Mouse (Mus musculus) intestine, embryonic 16.5 days (tissue): ENCODE results near the gene Dot1l. TPM values are rescaled to one million over a fixed set of nuclear protein-coding genes. Genes with fewer than 3 reads are reported as not detected.

Experiments
- ATAC-seq: fragments of 200-750 bp; cut with Nextera tagmentation; 2 replicates; pipeline ENCODE4 v1.8.0; 2017; ENCODE audit warnings: moderate TSS enrichment, moderate library complexity
- H3K27ac ChIP-seq: fragments of 300-500 bp; sonication (generic); 2 replicates; pipeline ENCODE4 v1.5.1; 2014; ENCODE audit warnings: mild to moderate bottlenecking, low read length
- H3K27me3 ChIP-seq: fragments of 300-500 bp; sonication (generic); replicated peaks from 2 replicates; pipeline ENCODE4 v1.6.1; 2014; ENCODE audit warnings: low read length, control low read depth, mixed read lengths; ENCODE audit not compliant: control insufficient read depth, insufficient read depth
- H3K36me3 ChIP-seq: fragments of 300-500 bp; sonication (generic); 2 replicates; pipeline ENCODE4 v1.6.1; 2014; ENCODE audit warnings: low read length, control low read depth; ENCODE audit not compliant: control insufficient read depth, insufficient read depth
- H3K4me1 ChIP-seq: fragments of 300-500 bp; sonication (generic); 2 replicates; pipeline ENCODE4 v1.6.1; 2014; ENCODE audit warnings: low read length, control low read depth, mixed read lengths; ENCODE audit not compliant: control insufficient read depth, insufficient read depth
- H3K4me2 ChIP-seq: fragments of 300-500 bp; sonication (generic); 2 replicates; pipeline ENCODE4 v1.6.1; 2014; ENCODE audit warnings: low read depth, low read length, control low read depth
- H3K4me3 ChIP-seq: fragments of 300-500 bp; sonication (generic); 2 replicates; pipeline ENCODE4 v1.5.1; 2014; ENCODE audit warnings: mild to moderate bottlenecking, low read length
- H3K9ac ChIP-seq: fragments of 300-500 bp; sonication (generic); 2 replicates; pipeline ENCODE4 v1.6.1; 2014; ENCODE audit warnings: low read depth, low read length
- H3K9me3 ChIP-seq: fragments of 300-500 bp; sonication (generic); 2 replicates; pipeline ENCODE4 v1.6.1; 2016; ENCODE audit warnings: low read length, control low read depth; ENCODE audit not compliant: control insufficient read depth
- WGBS: fragments of 180-500 bp; shearing (Covaris S2); extraction: QIAGEN DNeasy Blood & Tissue Kit; methylation state at CpG from one replicate; pipeline ENCODE4 v1.1.7; 2014; 5-methylcytosine and 5-hydroxymethylcytosine counted together
- polyA plus RNA-seq: library from polyadenylated mRNA; unstranded; fragments of >200 nt; fragmentation: Nextera tagmentation; extraction: Ambion mirVana; gene quantifications from 2 replicates; pipeline ENCODE4 v1.2.1, GENCODE M21; 2015

Gene Dot1l
- polyA plus RNA-seq, 1 experiment from 2014 or later, result 9.7 TPM

DNA sequence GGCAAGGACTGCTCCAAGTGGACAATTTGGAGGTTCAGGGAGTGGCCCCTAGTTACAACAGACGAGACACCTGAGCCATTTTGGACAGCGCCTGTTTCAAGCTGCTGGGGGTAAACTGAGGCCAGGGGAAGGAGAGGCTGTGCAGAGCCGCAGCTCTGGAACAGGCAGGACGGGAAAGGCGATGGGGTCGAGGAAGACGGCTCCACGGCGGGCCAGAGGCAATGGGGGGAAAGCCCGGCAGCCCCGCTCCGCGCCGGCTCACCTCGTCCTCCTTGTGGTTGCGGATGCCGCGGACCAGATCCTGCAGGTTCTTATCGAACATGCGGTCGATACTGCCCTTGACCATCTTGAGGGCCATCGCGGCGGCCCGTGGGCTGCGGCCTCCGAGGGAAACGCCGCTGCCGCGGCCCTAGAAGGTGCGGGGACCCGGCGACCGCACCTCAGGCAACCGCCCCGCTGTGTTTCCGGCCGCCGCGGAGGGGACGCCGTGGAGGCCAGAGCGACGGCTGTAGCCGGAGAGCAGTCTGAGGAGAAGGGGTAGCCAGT, 13.3 kb upstream of the Dot1l start:
- H3K4me3 ChIP-seq, result peak overlapping the region; percentile 99
- H3K9me3 ChIP-seq, result no peaks in the 10 kb centered on the region
- no peaks in the 10 kb centered on the region for H3K27me3 ChIP-seq
- H3K27ac ChIP-seq, result peak overlapping the region; percentile 77
- H3K9ac ChIP-seq, result peak overlapping the region; percentile 98
- H3K36me3 ChIP-seq, result no peaks in the 10 kb centered on the region
- under 1% methylated on average over 46 of the region's 46 CpGs for WGBS
- peaks cover 37% of the 10 kb centered on the region for H3K4me1 ChIP-seq
- peak overlapping the region; percentile 93 for H3K4me2 ChIP-seq
- peak; percentile 2; the same call in 1 of the 2 replicates for ATAC-seq

DNA sequence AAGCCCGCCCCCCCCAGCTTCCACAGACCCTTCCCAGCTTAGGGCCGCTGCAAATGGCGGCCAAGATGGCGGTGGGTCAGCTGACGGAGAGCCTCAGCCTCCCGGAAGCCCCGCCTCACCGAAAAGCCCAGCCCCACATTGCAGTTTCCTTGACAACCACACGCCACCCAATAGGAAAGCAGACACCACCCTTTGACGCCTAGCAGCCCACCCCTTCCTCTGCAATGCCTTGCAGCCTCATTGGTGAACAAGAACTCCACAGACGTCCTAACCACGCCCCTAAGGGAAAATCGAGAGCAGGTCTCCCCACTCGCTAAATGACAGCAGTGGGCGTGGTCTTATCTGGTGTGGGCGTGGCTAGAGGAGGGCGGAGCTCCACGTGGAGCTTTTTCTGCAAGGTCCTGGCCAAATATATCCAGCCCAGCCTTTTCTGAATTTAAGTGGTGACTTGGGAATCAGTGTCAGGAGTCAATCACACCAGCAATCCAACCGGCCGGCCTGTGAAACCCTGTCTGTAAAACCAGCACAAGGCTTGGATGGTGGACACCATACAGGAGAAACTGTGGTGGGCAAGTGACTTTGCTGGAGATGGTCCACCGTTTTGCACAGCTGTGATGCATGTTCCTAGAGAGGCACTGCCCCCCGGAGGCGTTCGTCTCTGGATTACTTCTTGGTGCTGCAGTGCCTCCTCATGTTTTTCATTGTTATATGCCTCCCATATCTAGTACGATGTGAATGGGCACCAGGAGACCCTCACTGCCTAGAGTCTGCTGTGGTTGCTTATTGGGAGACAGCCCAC, 12.6 kb upstream of the Dot1l start, which contains the start of gene Ap3d1:
Ap3d1 (minus strand) TSS at position 85 of the 799 bp plus-strand sequence.
- H3K9ac ChIP-seq, result peak within 1 kb of the TSS; percentile 98
- H3K27me3 ChIP-seq, result no peaks in the 10 kb centered on the region
- peak within 1 kb of the TSS; percentile 99 for H3K4me3 ChIP-seq
- 1% methylated on average over 25 of the region's 25 CpGs for WGBS
- peak; percentile 99 for ATAC-seq
- no peaks in the 10 kb centered on the region for H3K36me3 ChIP-seq
- H3K4me1 ChIP-seq, result peaks cover 33% of the 10 kb centered on the region
- H3K4me2 ChIP-seq, result peak within 1 kb of the TSS; percentile 93
- peak within 1 kb of the TSS; percentile 77 for H3K27ac ChIP-seq
- no peaks in the 10 kb centered on the region for H3K9me3 ChIP-seq

DNA sequence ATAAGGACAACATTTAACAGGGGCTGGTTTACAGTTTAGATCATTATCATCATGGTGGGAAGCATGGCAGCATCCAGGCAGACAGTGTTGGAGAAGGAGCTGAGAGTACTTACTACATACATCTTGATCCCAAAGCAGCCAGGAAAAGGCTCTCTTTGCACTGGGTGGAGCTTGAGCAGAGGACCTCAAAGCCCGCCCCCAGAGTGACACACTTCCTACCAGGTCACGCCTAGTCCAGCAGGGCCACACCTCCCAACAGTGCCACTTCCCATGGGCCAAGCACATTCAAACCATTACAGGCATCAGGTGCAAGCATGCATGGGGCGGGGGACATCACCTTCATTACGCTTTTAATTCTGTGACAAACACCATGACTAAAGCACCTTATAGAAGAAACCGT, 10.7 kb upstream of the Dot1l start:
- no peak for ATAC-seq
- H3K4me2 ChIP-seq, result no peak overlapping the region
- H3K9me3 ChIP-seq, result no peaks in the 10 kb centered on the region
- no peak overlapping the region for H3K27ac ChIP-seq
- H3K27me3 ChIP-seq, result no peaks in the 10 kb centered on the region
- WGBS, result 40% methylated on average over 5 of the region's 5 CpGs
- no peak overlapping the region for H3K9ac ChIP-seq
- H3K4me1 ChIP-seq, result peaks cover 25% of the 10 kb centered on the region
- no peaks in the 10 kb centered on the region for H3K36me3 ChIP-seq
- no peak overlapping the region for H3K4me3 ChIP-seq

DNA sequence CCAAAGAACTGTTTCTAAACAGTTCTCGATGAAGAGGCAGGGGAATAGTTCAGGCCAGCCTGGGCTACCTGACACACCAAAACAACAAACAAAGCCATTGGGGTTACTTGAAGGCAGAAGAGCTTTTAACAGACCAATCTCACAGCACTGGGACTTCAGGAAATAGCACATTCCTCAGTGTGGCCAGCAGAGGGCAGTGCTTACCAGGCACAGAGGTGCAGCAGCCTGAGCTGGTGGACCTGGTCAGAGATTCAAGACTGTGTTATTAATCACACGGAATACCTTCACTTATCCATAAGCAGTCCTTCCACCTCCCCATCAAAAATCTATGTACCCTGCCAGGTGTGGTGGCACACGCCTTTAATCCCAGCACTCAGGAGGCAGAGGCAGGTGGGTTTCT, 7.6 kb upstream of the Dot1l start:
- peaks cover 18% of the 10 kb centered on the region for H3K4me1 ChIP-seq
- no peak overlapping the region for H3K4me2 ChIP-seq
- no peak overlapping the region for H3K27ac ChIP-seq
- H3K9ac ChIP-seq, result no peak overlapping the region
- no peaks in the 10 kb centered on the region for H3K27me3 ChIP-seq
- H3K4me3 ChIP-seq, result no peak overlapping the region
- no peak for ATAC-seq
- no peaks in the 10 kb centered on the region for H3K36me3 ChIP-seq
- no peaks in the 10 kb centered on the region for H3K9me3 ChIP-seq
- 12% methylated on average over 3 of the region's 3 CpGs for WGBS

DNA sequence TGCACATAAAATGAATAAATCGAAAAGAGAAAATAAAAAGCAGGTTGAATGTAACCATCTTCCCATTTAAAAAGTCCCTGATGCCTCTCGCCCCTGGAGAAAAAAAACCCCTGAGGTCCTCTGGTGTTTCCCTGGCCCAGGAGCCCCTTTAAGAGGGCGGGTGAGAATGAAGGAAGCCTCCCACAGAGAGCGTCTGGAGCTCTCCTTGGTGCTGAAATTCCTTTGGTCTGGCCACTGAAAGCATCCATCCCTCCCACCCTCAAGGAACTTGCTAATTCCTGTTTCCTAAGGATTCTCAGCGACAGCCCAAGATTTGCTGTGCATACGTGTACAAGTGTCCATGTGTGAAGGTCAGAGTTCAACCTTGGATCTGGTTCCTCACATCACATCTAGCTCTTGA, 6.4 kb upstream of the Dot1l start:
- no peak for ATAC-seq
- Histone ChIP-seq H3K4me1 (peaks cover 17% of the 10 kb centered on the region), H3K36me3 (no peaks in the 10 kb centered on the region), H3K4me2 (no peak overlapping the region), H3K27me3 (no peaks in the 10 kb centered on the region), H3K9ac (no peak overlapping the region), H3K27ac (no peak overlapping the region), H3K9me3 (no peaks in the 10 kb centered on the region), H3K4me3 (no peak overlapping the region)
- 10% methylated on average over 6 of the region's 6 CpGs for WGBS

DNA sequence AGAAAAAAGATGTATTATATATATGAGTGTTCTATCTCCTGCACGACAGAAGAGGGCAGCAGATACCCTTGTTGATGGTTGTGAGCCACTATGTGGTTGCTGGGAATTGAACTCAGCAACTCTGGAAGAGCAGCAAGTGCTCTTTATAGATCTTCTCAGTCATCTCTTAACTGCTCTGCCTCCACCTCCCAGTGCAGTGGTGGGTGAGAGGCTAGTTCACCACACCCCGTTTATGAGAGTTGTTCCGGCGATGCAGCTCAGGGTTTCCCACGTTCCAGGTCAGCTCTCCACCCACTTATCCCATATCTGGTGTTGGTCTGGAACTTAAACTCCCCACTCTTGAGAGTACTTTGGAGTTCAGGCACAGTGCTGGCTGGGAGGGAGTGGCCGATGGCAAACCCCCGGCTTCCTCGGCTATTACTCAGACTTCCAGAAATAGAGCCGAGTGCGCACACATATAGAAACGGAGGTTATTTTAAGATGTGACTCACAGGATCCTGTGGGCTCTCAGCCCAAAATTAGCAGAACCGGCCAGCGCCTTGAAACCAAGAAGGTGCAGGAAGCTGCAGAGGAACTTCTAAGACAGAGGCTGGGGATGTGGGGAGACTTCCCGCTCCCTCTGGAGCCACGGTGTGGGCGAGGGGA, 3.7 kb upstream of the Dot1l start:
- 5% methylated on average over 16 of the region's 16 CpGs for WGBS
- peak; percentile 19; the same call in 1 of the 2 replicates for ATAC-seq
- Histone ChIP-seq H3K4me2 (peak overlapping the region; percentile 57), H3K9ac (peak overlapping the region; percentile 20), H3K9me3 (no peaks in the 10 kb centered on the region), H3K4me1 (peaks cover 18% of the 10 kb centered on the region), H3K27me3 (no peaks in the 10 kb centered on the region), H3K4me3 (peak overlapping the region; percentile 41), H3K27ac (peak overlapping the region; percentile 86), H3K36me3 (no peaks in the 10 kb centered on the region)

DNA sequence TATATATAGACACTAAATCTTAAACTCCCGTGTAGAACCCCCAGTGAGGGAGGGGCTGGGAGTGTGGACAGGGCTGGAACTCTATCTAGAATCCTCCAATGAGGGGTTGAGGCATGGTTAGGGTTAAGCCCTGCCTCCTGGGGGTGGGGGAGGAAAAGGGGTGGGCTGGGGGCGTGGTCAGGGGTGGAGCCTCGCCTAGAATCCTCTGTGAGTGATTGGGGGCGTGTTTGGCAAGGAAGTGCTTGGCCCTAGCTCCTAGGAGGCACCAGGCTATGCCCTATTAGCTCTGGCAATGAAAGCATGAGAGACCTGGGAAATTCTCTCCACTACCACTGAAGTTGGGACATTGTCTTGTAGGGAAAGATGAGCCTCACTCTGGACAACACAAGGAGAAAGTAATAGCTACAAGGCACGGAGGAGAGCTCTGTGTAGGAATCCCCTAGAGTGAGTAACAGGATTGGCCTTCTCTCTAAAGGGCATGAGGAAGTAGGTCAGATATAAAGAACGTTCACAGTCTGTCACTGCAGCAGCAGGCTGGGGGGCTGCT, 2.9 kb upstream of the Dot1l start:
- Histone ChIP-seq H3K4me3 (peak overlapping the region; percentile 41), H3K27me3 (no peaks in the 10 kb centered on the region), H3K4me2 (peak overlapping the region; percentile 57), H3K27ac (peak overlapping the region; percentile 87), H3K9ac (peak overlapping the region; percentile 20), H3K4me1 (peaks cover 27% of the 10 kb centered on the region), H3K9me3 (no peaks in the 10 kb centered on the region), H3K36me3 (no peaks in the 10 kb centered on the region)
- WGBS, result 3% methylated on average over 6 of the region's 6 CpGs
- peak; percentile 72 for ATAC-seq

DNA sequence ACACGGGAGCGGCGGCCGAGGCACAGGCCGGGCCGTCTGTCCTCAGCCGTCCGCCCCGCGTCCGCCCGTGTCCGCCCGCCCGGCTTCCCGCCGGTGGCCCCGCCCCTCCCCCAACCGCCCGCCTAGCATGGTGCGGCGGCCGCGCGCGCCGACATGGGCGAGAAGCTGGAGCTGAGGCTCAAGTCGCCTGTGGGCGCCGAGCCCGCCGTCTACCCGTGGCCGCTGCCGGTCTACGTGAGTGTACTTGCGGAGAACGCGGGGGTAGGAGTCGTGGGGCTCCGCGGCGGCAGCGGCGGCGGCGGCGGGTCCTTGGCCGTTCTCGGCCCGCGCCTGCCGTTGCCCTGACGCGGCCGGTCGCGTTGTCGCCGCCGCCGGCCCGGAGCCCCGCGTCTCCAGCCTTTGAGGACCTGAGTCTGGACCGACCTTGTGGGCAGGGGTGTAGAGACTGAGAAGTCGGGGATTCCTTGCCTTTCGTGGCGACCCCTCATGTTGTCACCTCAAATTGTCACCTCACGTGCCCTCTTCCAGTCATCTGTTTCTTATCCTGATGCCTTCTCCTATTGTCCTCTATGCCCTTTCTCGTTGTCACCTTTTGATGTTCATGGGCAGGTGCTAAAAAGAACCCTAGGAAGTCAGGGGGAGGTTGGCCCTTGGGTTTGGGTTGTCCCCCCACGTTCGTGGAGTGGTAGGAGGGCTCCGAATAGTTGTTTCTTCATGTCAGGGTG, 447 bp downstream of the Dot1l start:
- Histone ChIP-seq H3K36me3 (no peaks in the 10 kb centered on the region), H3K9me3 (no peaks in the 10 kb centered on the region), H3K27ac (peak overlapping the region; percentile 79), H3K27me3 (no peaks in the 10 kb centered on the region), H3K4me3 (peak overlapping the region; percentile 93), H3K4me2 (peak overlapping the region; percentile 84), H3K9ac (peak overlapping the region; percentile 90), H3K4me1 (peaks cover 51% of the 10 kb centered on the region)
- WGBS, result 1% methylated on average over 71 of the region's 75 CpGs
- ATAC-seq, result peak; percentile 45

DNA sequence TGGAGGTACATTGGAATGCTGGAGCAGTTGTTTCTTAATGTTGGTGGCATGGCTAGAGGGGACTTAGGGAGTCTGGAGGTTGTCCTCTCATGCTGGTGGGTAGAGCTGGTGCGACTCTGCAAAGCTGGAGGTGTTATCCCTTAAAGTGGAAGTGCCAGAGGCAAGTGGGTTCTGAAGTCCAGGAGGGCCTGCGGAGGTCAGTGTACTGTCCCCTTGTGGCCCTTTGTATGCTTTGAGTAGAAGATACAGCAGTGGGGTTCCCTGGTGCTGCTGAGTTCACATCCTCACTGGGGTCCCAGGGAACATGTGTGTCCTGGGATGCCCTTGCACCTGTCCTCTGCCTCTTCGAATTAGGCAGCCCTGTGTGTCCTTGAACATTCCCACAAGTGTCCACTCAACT, 1.1 kb downstream of the Dot1l start:
- H3K36me3 ChIP-seq, result no peaks in the 10 kb centered on the region
- ATAC-seq, result no peak
- H3K4me2 ChIP-seq, result peak overlapping the region; percentile 84
- H3K9ac ChIP-seq, result peak overlapping the region; percentile 90
- H3K27ac ChIP-seq, result no peak overlapping the region
- no peaks in the 10 kb centered on the region for H3K27me3 ChIP-seq
- peak overlapping the region; percentile 93 for H3K4me3 ChIP-seq
- H3K9me3 ChIP-seq, result no peaks in the 10 kb centered on the region
- peaks cover 54% of the 10 kb centered on the region for H3K4me1 ChIP-seq
- WGBS, result 19% methylated on average over 3 of the region's 3 CpGs
